In the genomic region with DNA sequence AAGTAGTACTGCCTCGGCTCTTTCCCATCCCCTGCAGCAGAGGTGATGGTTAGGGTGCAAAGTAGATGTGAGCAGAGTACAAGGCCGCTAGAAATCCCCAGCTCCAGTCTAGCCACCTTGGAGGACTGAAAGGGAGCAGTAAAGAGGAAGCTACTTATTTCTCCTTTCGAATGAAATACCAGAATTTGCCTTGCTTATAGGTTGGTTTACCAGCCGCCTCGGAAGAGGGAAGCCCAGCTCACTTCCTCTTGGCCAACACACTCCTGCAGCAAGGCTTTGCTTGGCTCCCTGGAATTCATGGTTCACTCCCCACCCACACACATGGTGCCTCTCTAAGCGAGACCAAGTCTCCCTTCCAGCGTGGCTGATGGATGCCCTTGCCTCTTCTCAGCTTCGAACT, we compare ENCODE assay signal across 22 mouse cellular contexts. TPM values are rescaled to one million over a fixed set of nuclear protein-coding genes. Genes with fewer than 3 reads are reported as not detected.
DNase-seq lines count a peak whose midpoint lies in the region; ATAC-seq and TF ChIP-seq lines count a peak whose summit lies in the region.
"Had no signal": no experiment of that assay in that cellular context is flagged by ENCODE, and none has a peak within 500 bp of the region (broad histone marks: within the 10 kb centered on the region; RNA-seq: fewer than 3 reads in every experiment).

No protein-coding gene starts in this region.

- peaks cover 27% of the 10 kb centered on the region for H3K36me3 ChIP-seq in liver, postnatal 0 days (replicated peaks; ENCODE audit: insufficient read depth, low read length)
- H3K36me3 ChIP-seq in splenic B cell, adult 2 months (ENCODE audit: control insufficient read depth, insufficient read depth, low read length, poor library complexity, severe bottlenecking) = peaks cover 10% of the 10 kb centered on the region
- no peaks in the 10 kb centered on the region for H3K36me3 ChIP-seq in kidney, adult 2 months (ENCODE audit: control insufficient read depth, insufficient read depth, low read length)
- H3K36me3 ChIP-seq in intestine, postnatal 0 days (ENCODE audit: control insufficient read depth, insufficient read depth) = peaks cover 39% of the 10 kb centered on the region

- H3K27ac ChIP-seq in liver, postnatal 0 days (ENCODE audit: low read depth) = peak overlapping the region; percentile 51
- no peak overlapping the region for H3K27ac ChIP-seq in kidney, adult 2 months (ENCODE audit: insufficient read depth, low read depth, low read length)
- H3K27ac ChIP-seq in intestine, postnatal 0 days (ENCODE audit: low read depth, low read length) = no peak overlapping the region
- H3K27ac ChIP-seq: hindbrain, embryonic 13.5 days; intestine, embryonic 15.5 days; limb, embryonic 13.5 days had no signal

- no peak overlapping the region for H3K4me3 ChIP-seq in liver, postnatal 0 days (ENCODE audit: low read depth, low read length)
- no peak overlapping the region for H3K4me3 ChIP-seq in kidney, adult 2 months (ENCODE audit: insufficient read depth, low read depth, low read length)
- no peak overlapping the region for H3K4me3 ChIP-seq in intestine, postnatal 0 days (ENCODE audit: low read depth, low read length)
- H3K4me3 ChIP-seq: hindbrain, embryonic 13.5 days; intestine, embryonic 15.5 days; limb, embryonic 13.5 days had no signal

- no peak for DNase-seq in frontal cortex, postnatal 10 days (ENCODE audit: low spot score in 2 of 2)
- peak; percentile 34 for DNase-seq in lung, postnatal 36 days
- DNase-seq in lung, postnatal 14 days = no peak
- DNase-seq in liver, postnatal 0 days = no peak
- DNase-seq in splenic B cell, adult 2 months (ENCODE audit: low read depth, low spot score) = peak; percentile 75
- no peak for DNase-seq in kidney, adult 2 months
- DNase-seq: adrenal gland, postnatal 14 days; cerebellum, adult 9-11 months; gastrocnemius, postnatal 10 days; kidney, postnatal 14 days; layer of hippocampus, adult 9-11 months; lung, postnatal 10 days; midbrain, embryonic 14.5 days; spleen, adult 18-20 months; thymus, postnatal 25 days had no signal

- no peak overlapping the region for H3K9ac ChIP-seq in liver, postnatal 0 days (replicated peaks)
- H3K9ac ChIP-seq in intestine, postnatal 0 days (ENCODE audit: low read depth, low read length) = no peak overlapping the region
- H3K9ac ChIP-seq: hindbrain, embryonic 13.5 days; intestine, embryonic 15.5 days had no signal

- H3K4me1 ChIP-seq in liver, postnatal 0 days (ENCODE audit: insufficient read depth) = no peaks in the 10 kb centered on the region; the same call in 1 of the 2 replicates
- H3K4me1 ChIP-seq in kidney, adult 2 months (ENCODE audit: control insufficient read depth, insufficient read depth, low read length) = peaks cover 3% of the 10 kb centered on the region; the same call in 1 of the 2 replicates
- peaks cover 11% of the 10 kb centered on the region; the same call in 1 of the 2 replicates for H3K4me1 ChIP-seq in intestine, postnatal 0 days (replicated peaks; ENCODE audit: control insufficient read depth, insufficient read depth, low read length)
- H3K4me1 ChIP-seq: hindbrain, embryonic 13.5 days; intestine, embryonic 15.5 days; limb, embryonic 13.5 days had no signal

- H3K27me3 ChIP-seq in liver, postnatal 0 days (ENCODE audit: insufficient read depth, low read length) = no peaks in the 10 kb centered on the region
- no peaks in the 10 kb centered on the region for H3K27me3 ChIP-seq in splenic B cell, adult 2 months (ENCODE audit: control insufficient read depth, insufficient read depth, low read length, poor library complexity, severe bottlenecking)
- no peaks in the 10 kb centered on the region for H3K27me3 ChIP-seq in kidney, adult 2 months (replicated peaks; ENCODE audit: control insufficient read depth, insufficient read depth, low read length)
- H3K27me3 ChIP-seq in intestine, postnatal 0 days (replicated peaks; ENCODE audit: control insufficient read depth, insufficient read depth, low read length) = no peaks in the 10 kb centered on the region
- H3K27me3 ChIP-seq: hindbrain, embryonic 13.5 days; intestine, embryonic 15.5 days; limb, embryonic 13.5 days; Patski had no signal

- H3K4me2 ChIP-seq in liver, postnatal 0 days (ENCODE audit: low read depth, low read length) = no peak overlapping the region
- H3K4me2 ChIP-seq in intestine, postnatal 0 days (replicated peaks; ENCODE audit: low read depth) = no peak overlapping the region
- H3K4me2 ChIP-seq: hindbrain, embryonic 13.5 days; intestine, embryonic 15.5 days; limb, embryonic 13.5 days had no signal

- 54% methylated on average over 8 of the region's 8 CpGs for WGBS in liver, postnatal 0 days (ENCODE audit: insufficient replicate concordance)
- 86% methylated on average over 8 of the region's 8 CpGs for WGBS in kidney, adult 2 months
- WGBS in intestine, postnatal 0 days = 85% methylated on average over 8 of the region's 8 CpGs

- H3K9me3 ChIP-seq in liver, postnatal 0 days (ENCODE audit: low read length) = no peaks in the 10 kb centered on the region
- no peaks in the 10 kb centered on the region for H3K9me3 ChIP-seq in intestine, postnatal 0 days (ENCODE audit: control insufficient read depth)
- H3K9me3 ChIP-seq: hindbrain, embryonic 13.5 days; intestine, embryonic 15.5 days; limb, embryonic 13.5 days had no signal

- no peak for TF ChIP-seq POLR2A in kidney, adult 2 months (IDR thresholded peaks at IDR 0.05; ENCODE audit: low read depth, low read length)

- TF ChIP-seq CTCF in liver, postnatal 0 days (IDR thresholded peaks at IDR 0.05; ENCODE audit: low read depth) = no peak
- TF ChIP-seq CTCF in kidney, adult 2 months (conservative IDR thresholded peaks at IDR 0.05; ENCODE audit: insufficient read depth, insufficient read length, low read depth, low read length) = no peak
- no peak for TF ChIP-seq CTCF in intestine, postnatal 0 days (IDR thresholded peaks at IDR 0.05; ENCODE audit: low read depth)

- no peak for TF ChIP-seq EP300 in liver, postnatal 0 days (IDR thresholded peaks at IDR 0.05; ENCODE audit: low read depth)

- peak; percentile 53; the same call in 1 of the 2 replicates for ATAC-seq in frontal cortex, adult (ENCODE audit: low TSS enrichment)
- 0 out of 2 replicates have a peak, but pooled peaks have one; percentile 23 for ATAC-seq in liver, postnatal 0 days
- ATAC-seq in intestine, postnatal 0 days = no peak
- ATAC-seq: activated CD4-positive, CD25-positive, alpha-beta regulatory T cell, adult 4 months; intestine, embryonic 15.5 days; Patski had no signal

RNA-seq across cellular contexts. Expression of gene Pxk, which starts 34.8 kb away (rescaled TPM):
- polyA plus RNA-seq in liver, postnatal 0 days (2015; fragmentation: Nextera tagmentation; extraction: Ambion mirVana) = 15.7 and 17.8 TPM in 2 replicates
- polyA plus RNA-seq in kidney, adult 2 months (2012; rRNA removed) = 36.8 and 42.9 TPM in 2 replicates
- polyA plus RNA-seq in intestine, postnatal 0 days (2015; fragmentation: Nextera tagmentation; extraction: Ambion mirVana) = 59.2 and 62.0 TPM in 2 replicates

RNA-seq across cellular contexts. Expression of gene Pdhb, which starts 40.0 kb away (rescaled TPM):
- polyA plus RNA-seq in liver, postnatal 0 days (2015; fragmentation: Nextera tagmentation; extraction: Ambion mirVana) = 119 and 125 TPM in 2 replicates
- polyA plus RNA-seq in kidney, adult 2 months (2012; rRNA removed) = 100 and 134 TPM in 2 replicates
- 140 and 149 TPM in 2 replicates for polyA plus RNA-seq in intestine, postnatal 0 days (2015; fragmentation: Nextera tagmentation; extraction: Ambion mirVana)

RNA-seq across cellular contexts. Expression of gene Rpp14, which starts 52.6 kb away (rescaled TPM):
- polyA plus RNA-seq in liver, postnatal 0 days (2015; fragmentation: Nextera tagmentation; extraction: Ambion mirVana) = 19.2 and 19.3 TPM in 2 replicates
- polyA plus RNA-seq in kidney, adult 2 months (2012; rRNA removed) = 9.0 and 13.8 TPM in 2 replicates
- polyA plus RNA-seq in intestine, postnatal 0 days (2015; fragmentation: Nextera tagmentation; extraction: Ambion mirVana) = 34.0 and 34.3 TPM in 2 replicates

Comparison
In these comparisons a context has a peak if more than half of its experiments do, and no peak if none do; other contexts are left out.
1. DNase-seq: peak in lung, postnatal 36 days (single experiment) and splenic B cell, adult 2 months (single experiment); none in frontal cortex, postnatal 10 days (0 of 2), lung, postnatal 14 days (single experiment), liver, postnatal 0 days (single experiment) and kidney, adult 2 months (single experiment).